Mouse (Mus musculus) intestine, embryonic 14.5 days (tissue): ENCODE measurements at regions not wholly inside any gene's neighbourhood (a gene's known extent, or its start where the extent isn't known, plus 50 kb on each side); places are given as distances from the start of the nearest gene placed in this dataset.

Source experiments
- ATAC-seq: fragments of 200-750 bp; cut with Nextera tagmentation; replicated peaks from 2 replicates; pipeline ENCODE4 v1.8.0; 2017; ENCODE audit warnings: low read depth, moderate number of reproducible peaks, moderate TSS enrichment, moderate library complexity; ENCODE audit not compliant: low FRiP score, low TSS enrichment
- DNase-seq: peaks from one replicate; pipeline ENCODE4 v3.0.0-alpha.2; 2018; ENCODE audit warnings: low spot score
- H3K27ac ChIP-seq: fragments of 300-500 bp; sonication (generic); 2 replicates; pipeline ENCODE4 v1.5.1; 2014; ENCODE audit warnings: low read depth, mild to moderate bottlenecking, control low read depth
- H3K27me3 ChIP-seq: fragments of 300-500 bp; sonication (generic); replicated peaks from 2 replicates; pipeline ENCODE4 v1.6.1; 2014; ENCODE audit warnings: low read length, control low read depth; ENCODE audit not compliant: control insufficient read depth, insufficient read depth
- H3K36me3 ChIP-seq: fragments of 300-500 bp; sonication (generic); 2 replicates; pipeline ENCODE4 v1.6.1; 2014; ENCODE audit warnings: low read length, control low read depth; ENCODE audit not compliant: control insufficient read depth, insufficient read depth
- H3K4me1 ChIP-seq: fragments of 300-500 bp; sonication (generic); replicated peaks from 2 replicates; pipeline ENCODE4 v1.6.1; 2014; ENCODE audit warnings: low read length, control low read depth, mixed read lengths; ENCODE audit not compliant: control insufficient read depth, insufficient read depth
- H3K4me2 ChIP-seq: fragments of 300-500 bp; sonication (generic); 2 replicates; pipeline ENCODE4 v1.6.1; 2014; ENCODE audit warnings: low read length
- H3K4me3 ChIP-seq: fragments of 300-500 bp; sonication (generic); 2 replicates; pipeline ENCODE4 v1.5.1; 2014; ENCODE audit warnings: low read depth, low read length, control low read depth, mixed read lengths
- H3K9ac ChIP-seq: fragments of 300-500 bp; sonication (generic); 2 replicates; pipeline ENCODE4 v1.6.1; 2014; ENCODE audit warnings: mild to moderate bottlenecking, low read length
- H3K9me3 ChIP-seq: fragments of 300-500 bp; sonication (generic); 2 replicates; pipeline ENCODE4 v1.6.1; 2016; ENCODE audit warnings: low read length, control low read depth; ENCODE audit not compliant: control insufficient read depth
- WGBS: fragments of 180-500 bp; shearing (Covaris S2); extraction: QIAGEN DNeasy Blood & Tissue Kit; methylation state at CpG from one replicate; pipeline ENCODE4 v1.1.7; 2014; 5-methylcytosine and 5-hydroxymethylcytosine counted together

- no peaks in the 10 kb centered on the region for H3K4me1 ChIP-seq
- no peaks in the 10 kb centered on the region for H3K27me3 ChIP-seq
- ATAC-seq (no peak), DNase-seq (no peak)
- no peak overlapping the region for H3K4me3 ChIP-seq
- no peak overlapping the region for H3K9ac ChIP-seq
- no peaks in the 10 kb centered on the region for H3K36me3 ChIP-seq
- no peaks in the 10 kb centered on the region for H3K9me3 ChIP-seq
- H3K27ac ChIP-seq: no peak overlapping the region
- H3K4me2 ChIP-seq: no peak overlapping the region
- WGBS: 56% methylated on average over 4 of the region's 4 CpGs
Measured at GRCm38 (mm10) chr14:114609296-114609695, 482.7 kb upstream of the Gpc5 start.

GRCm38 (mm10) chr14:114612400-114612799 lies 479.6 kb upstream of the Gpc5 start:
- Histone ChIP-seq H3K27me3 (no peaks in the 10 kb centered on the region), H3K4me3 (no peak overlapping the region), H3K4me1 (no peaks in the 10 kb centered on the region), H3K36me3 (no peaks in the 10 kb centered on the region), H3K27ac (no peak overlapping the region), H3K9ac (no peak overlapping the region), H3K9me3 (no peaks in the 10 kb centered on the region), H3K4me2 (no peak overlapping the region)
- 71% methylated on average over 1 of the region's 1 CpGs for WGBS
- DNase-seq (no peak), ATAC-seq (no peak)

GRCm38 (mm10) chr14:114656636-114657035 lies 435.4 kb upstream of the Gpc5 start:
- Histone ChIP-seq H3K9ac (no peak overlapping the region), H3K27me3 (no peaks in the 10 kb centered on the region), H3K4me3 (no peak overlapping the region), H3K27ac (no peak overlapping the region), H3K9me3 (no peaks in the 10 kb centered on the region), H3K4me2 (no peak overlapping the region), H3K4me1 (no peaks in the 10 kb centered on the region), H3K36me3 (no peaks in the 10 kb centered on the region)
- WGBS: 79% methylated on average over 1 of the region's 1 CpGs
- DNase-seq (no peak), ATAC-seq (no peak)

GRCm38 (mm10) chr14:114662028-114662427 lies 430.0 kb upstream of the Gpc5 start:
- WGBS: 70% methylated on average over 2 of the region's 2 CpGs
- H3K9me3 ChIP-seq: no peaks in the 10 kb centered on the region
- H3K4me2 ChIP-seq: no peak overlapping the region
- DNase-seq (no peak), ATAC-seq (no peak)
- H3K9ac ChIP-seq: no peak overlapping the region
- no peaks in the 10 kb centered on the region for H3K4me1 ChIP-seq
- no peaks in the 10 kb centered on the region for H3K36me3 ChIP-seq
- no peak overlapping the region for H3K27ac ChIP-seq
- no peaks in the 10 kb centered on the region for H3K27me3 ChIP-seq
- H3K4me3 ChIP-seq: no peak overlapping the region

GRCm38 (mm10) chr14:114685133-114685532 lies 406.9 kb upstream of the Gpc5 start:
- Histone ChIP-seq H3K4me1 (no peaks in the 10 kb centered on the region), H3K9ac (no peak overlapping the region), H3K4me3 (no peak overlapping the region), H3K27me3 (no peaks in the 10 kb centered on the region), H3K9me3 (no peaks in the 10 kb centered on the region), H3K4me2 (no peak overlapping the region), H3K36me3 (no peaks in the 10 kb centered on the region), H3K27ac (no peak overlapping the region)
- WGBS: 64% methylated on average over 1 of the region's 1 CpGs
- no peak for DNase-seq
- no peak for ATAC-seq

GRCm38 (mm10) chr14:114694930-114695329 lies 397.1 kb upstream of the Gpc5 start:
- Histone ChIP-seq H3K4me2 (no peak overlapping the region), H3K9ac (no peak overlapping the region), H3K36me3 (no peaks in the 10 kb centered on the region), H3K27me3 (no peaks in the 10 kb centered on the region), H3K27ac (no peak overlapping the region), H3K4me1 (no peaks in the 10 kb centered on the region), H3K4me3 (no peak overlapping the region), H3K9me3 (no peaks in the 10 kb centered on the region)
- ATAC-seq: no peak
- no peak for DNase-seq
- WGBS: 21% methylated on average over 1 of the region's 1 CpGs

GRCm38 (mm10) chr14:114697543-114697942 lies 394.5 kb upstream of the Gpc5 start:
- Histone ChIP-seq H3K27me3 (no peaks in the 10 kb centered on the region), H3K4me3 (no peak overlapping the region), H3K9ac (no peak overlapping the region), H3K4me2 (no peak overlapping the region), H3K36me3 (no peaks in the 10 kb centered on the region), H3K4me1 (no peaks in the 10 kb centered on the region), H3K27ac (no peak overlapping the region), H3K9me3 (no peaks in the 10 kb centered on the region)
- ATAC-seq (no peak), DNase-seq (no peak)
- WGBS: 74% methylated on average over 4 of the region's 4 CpGs

GRCm38 (mm10) chr14:114723080-114723479 lies 368.9 kb upstream of the Gpc5 start:
- no peak for ATAC-seq
- H3K4me3 ChIP-seq: no peak overlapping the region
- no peaks in the 10 kb centered on the region for H3K9me3 ChIP-seq
- H3K27me3 ChIP-seq: no peaks in the 10 kb centered on the region
- no peaks in the 10 kb centered on the region for H3K4me1 ChIP-seq
- H3K36me3 ChIP-seq: no peaks in the 10 kb centered on the region
- 48% methylated on average over 1 of the region's 1 CpGs for WGBS
- no peak overlapping the region for H3K4me2 ChIP-seq
- H3K9ac ChIP-seq: no peak overlapping the region
- DNase-seq: no peak
- H3K27ac ChIP-seq: no peak overlapping the region

- H3K4me1 ChIP-seq: no peaks in the 10 kb centered on the region
- DNase-seq (no peak), ATAC-seq (no peak)
- no peak overlapping the region for H3K27ac ChIP-seq
- H3K27me3 ChIP-seq: no peaks in the 10 kb centered on the region
- H3K4me2 ChIP-seq: no peak overlapping the region
- H3K9ac ChIP-seq: no peak overlapping the region
- no peaks in the 10 kb centered on the region for H3K9me3 ChIP-seq
- WGBS: 79% methylated on average over 5 of the region's 5 CpGs
- H3K36me3 ChIP-seq: no peaks in the 10 kb centered on the region
- no peak overlapping the region for H3K4me3 ChIP-seq
Measured at GRCm38 (mm10) chr14:114767323-114767722, 324.7 kb upstream of the Gpc5 start.
